ENCODE assay signal across 24 mouse cellular contexts in the genomic region with DNA sequence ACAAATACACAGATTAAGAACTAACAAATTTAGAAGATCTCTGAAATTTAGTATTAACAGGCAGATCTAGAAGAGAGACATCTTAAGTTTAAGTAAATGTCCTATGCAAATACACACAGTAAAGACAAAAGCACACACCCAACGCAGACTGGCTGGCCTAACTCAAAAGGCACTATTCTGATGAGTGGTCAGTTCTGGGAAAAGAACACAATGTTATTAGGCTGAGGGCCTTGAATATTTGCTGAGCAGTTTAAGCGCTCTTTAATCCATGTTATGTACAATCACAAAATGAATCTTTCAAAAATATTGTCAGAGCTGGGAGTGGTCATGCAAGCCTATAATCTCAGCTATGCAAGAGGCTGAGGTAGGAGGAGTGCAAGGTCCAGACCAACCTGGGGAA. TPM values are rescaled to one million over a fixed set of nuclear protein-coding genes. Genes with fewer than 3 reads are reported as not detected.
DNase-seq lines count a peak whose midpoint lies in the region; ATAC-seq and TF ChIP-seq lines count a peak whose summit lies in the region.
"Had no signal": no experiment of that assay in that cellular context is flagged by ENCODE, and none has a peak within 500 bp of the region (broad histone marks: within the 10 kb centered on the region; RNA-seq: fewer than 3 reads in every experiment).

No protein-coding gene starts in this region.

- H3K4me1 ChIP-seq in intestine, postnatal 0 days (replicated peaks; ENCODE audit: control insufficient read depth, insufficient read depth, low read length), result 0 out of 2 replicates have a peak, but pooled peaks cover 4% of the 10 kb centered on the region
- H3K4me1 ChIP-seq in intestine, embryonic 16.5 days (ENCODE audit: control insufficient read depth, insufficient read depth, low read length), result peaks cover 7% of the 10 kb centered on the region; the same call in 1 of the 2 replicates
- H3K4me1 ChIP-seq in liver, adult 2 months (ENCODE audit: control insufficient read depth, insufficient read depth, low read length), result peaks cover 13% of the 10 kb centered on the region
- peaks cover 3% of the 10 kb centered on the region; the same call in 1 of the 2 replicates for H3K4me1 ChIP-seq in liver, embryonic 11.5 days (replicated peaks; ENCODE audit: control insufficient read depth, insufficient read depth, low read length)
- H3K4me1 ChIP-seq in small intestine, adult 2 months (ENCODE audit: control insufficient read depth, insufficient read depth, insufficient read length, low read length), result peaks cover 8% of the 10 kb centered on the region; the same call in 1 of the 2 replicates
- peaks cover 11% of the 10 kb centered on the region for H3K4me1 ChIP-seq in embryonic facial prominence, embryonic 10.5 days

- WGBS in intestine, postnatal 0 days, result 92% methylated on average over 2 of the region's 2 CpGs
- 91% methylated on average over 2 of the region's 2 CpGs for WGBS in intestine, embryonic 16.5 days
- 64% methylated on average over 2 of the region's 2 CpGs for WGBS in liver, adult 2 months
- whole genome bisulfite sequencing in liver, embryonic 11.5 days, result 93% methylated on average over 2 of the region's 2 CpGs
- 89% methylated on average over 2 of the region's 2 CpGs for WGBS in small intestine, adult 2 months
- WGBS in embryonic facial prominence, embryonic 10.5 days, result 91% methylated on average over 2 of the region's 2 CpGs

- no peaks in the 10 kb centered on the region for H3K27me3 ChIP-seq in intestine, postnatal 0 days (replicated peaks; ENCODE audit: control insufficient read depth, insufficient read depth, low read length)
- H3K27me3 ChIP-seq in intestine, embryonic 16.5 days (replicated peaks; ENCODE audit: control insufficient read depth, insufficient read depth, low read length), result no peaks in the 10 kb centered on the region
- H3K27me3 ChIP-seq in liver, adult 2 months (ENCODE audit: control insufficient read depth, insufficient read depth, low read length), result no peaks in the 10 kb centered on the region
- H3K27me3 ChIP-seq in liver, embryonic 11.5 days (replicated peaks; ENCODE audit: control insufficient read depth, insufficient read depth, low read length), result no peaks in the 10 kb centered on the region
- H3K27me3 ChIP-seq in small intestine, adult 2 months (ENCODE audit: control insufficient read depth, insufficient read depth, low read length), result no peaks in the 10 kb centered on the region
- H3K27me3 ChIP-seq in embryonic facial prominence, embryonic 10.5 days (replicated peaks; ENCODE audit: low read depth, poor library complexity, severe bottlenecking), result 0 out of 2 replicates have a peak, but pooled peaks cover 6% of the 10 kb centered on the region
- H3K27me3 ChIP-seq: embryonic facial prominence, embryonic 12.5 days; forebrain, embryonic 15.5 days; heart, embryonic 15.5 days had no signal

- H3K9ac ChIP-seq in intestine, postnatal 0 days (ENCODE audit: low read depth, low read length), result no peak overlapping the region
- H3K9ac ChIP-seq in intestine, embryonic 16.5 days (ENCODE audit: low read depth, low read length), result no peak overlapping the region
- no peak overlapping the region for H3K9ac ChIP-seq in liver, adult 2 months (ENCODE audit: low read depth, low read length)
- H3K9ac ChIP-seq in liver, embryonic 11.5 days (ENCODE audit: low read depth, low read length), result no peak overlapping the region
- H3K9ac ChIP-seq: embryonic facial prominence, embryonic 12.5 days; forebrain, embryonic 15.5 days; heart, embryonic 15.5 days had no signal

- no peak for ATAC-seq in intestine, postnatal 0 days
- no peak for ATAC-seq in intestine, embryonic 16.5 days
- ATAC-seq in liver, embryonic 11.5 days (replicated peaks; ENCODE audit: low FRiP score), result no peak
- ATAC-seq: forebrain, embryonic 15.5 days had no signal

- peaks cover 16% of the 10 kb centered on the region for H3K36me3 ChIP-seq in intestine, postnatal 0 days (ENCODE audit: control insufficient read depth, insufficient read depth)
- 0 out of 2 replicates have a peak, but pooled peaks cover 3% of the 10 kb centered on the region for H3K36me3 ChIP-seq in intestine, embryonic 16.5 days (ENCODE audit: control insufficient read depth, insufficient read depth, low read length)
- peaks cover 38% of the 10 kb centered on the region for H3K36me3 ChIP-seq in liver, adult 2 months (ENCODE audit: control insufficient read depth, insufficient read depth, low read length)
- peaks cover 5% of the 10 kb centered on the region; the same call in 1 of the 2 replicates for H3K36me3 ChIP-seq in liver, embryonic 11.5 days (ENCODE audit: control insufficient read depth, insufficient read depth, low read length)
- H3K36me3 ChIP-seq in small intestine, adult 2 months (ENCODE audit: control insufficient read depth, insufficient read depth, low read length), result peaks cover 17% of the 10 kb centered on the region
- H3K36me3 ChIP-seq in embryonic facial prominence, embryonic 10.5 days (replicated peaks), result peaks cover 33% of the 10 kb centered on the region

- no peak overlapping the region for H3K4me3 ChIP-seq in intestine, postnatal 0 days (ENCODE audit: low read depth, low read length)
- no peak overlapping the region for H3K4me3 ChIP-seq in intestine, embryonic 16.5 days (ENCODE audit: low read length)
- no peak overlapping the region for H3K4me3 ChIP-seq in liver, adult 2 months (ENCODE audit: insufficient read depth, low read depth, low read length)
- no peak overlapping the region for H3K4me3 ChIP-seq in liver, embryonic 11.5 days (ENCODE audit: low read depth, low read length)
- H3K4me3 ChIP-seq in small intestine, adult 2 months (ENCODE audit: low read depth, low read length), result no peak overlapping the region
- no peak overlapping the region for H3K4me3 ChIP-seq in embryonic facial prominence, embryonic 10.5 days
- H3K4me3 ChIP-seq: embryonic facial prominence, embryonic 12.5 days; forebrain, embryonic 15.5 days; heart, embryonic 10.5 days; heart, embryonic 15.5 days had no signal

- TF ChIP-seq POLR2A in liver, adult 2 months (IDR thresholded peaks at IDR 0.05; ENCODE audit: extremely low read depth, insufficient read depth, low read length), result no peak
- no peak for TF ChIP-seq POLR2A in small intestine, adult 2 months (IDR thresholded peaks at IDR 0.05; ENCODE audit: low read depth, low read length)

- H3K4me2 ChIP-seq in intestine, postnatal 0 days (replicated peaks; ENCODE audit: low read depth), result no peak overlapping the region
- H3K4me2 ChIP-seq in intestine, embryonic 16.5 days (ENCODE audit: low read depth, low read length), result no peak overlapping the region
- H3K4me2 ChIP-seq in liver, embryonic 11.5 days, result no peak overlapping the region
- H3K4me2 ChIP-seq: embryonic facial prominence, embryonic 12.5 days; forebrain, embryonic 15.5 days; heart, embryonic 15.5 days had no signal

- peaks cover 3% of the 10 kb centered on the region; the same call in 1 of the 2 replicates for H3K79me2 ChIP-seq in liver, adult 2 months (ENCODE audit: control insufficient read depth, insufficient read depth, low read length)

- no peak for DNase-seq in liver, adult 2 months (ENCODE audit: extremely low read depth, low read depth, low spot score)
- DNase-seq in liver, embryonic 11.5 days (ENCODE audit: low spot score), result no peak
- DNase-seq in yolk sac, embryonic 10.5 days (ENCODE audit: low spot score), result peak; percentile 48
- no peak for DNase-seq in embryonic facial prominence, embryonic 10.5 days (ENCODE audit: low spot score)
- DNase-seq: adrenal gland, postnatal 10 days; cerebellum, adult 11 months; cerebellum, adult 8-10 months; cerebellum, postnatal 14 days; embryo, embryonic 11 days; gastrocnemius, postnatal 36 days; heart, adult 18-20 months; heart, postnatal 14 days had no signal

- H3K9me3 ChIP-seq in intestine, postnatal 0 days (ENCODE audit: control insufficient read depth), result no peaks in the 10 kb centered on the region
- H3K9me3 ChIP-seq in intestine, embryonic 16.5 days (ENCODE audit: control insufficient read depth, low read length), result no peaks in the 10 kb centered on the region
- no peaks in the 10 kb centered on the region for H3K9me3 ChIP-seq in liver, embryonic 11.5 days (ENCODE audit: control insufficient read depth, low read length)
- H3K9me3 ChIP-seq in embryonic facial prominence, embryonic 10.5 days, result no peaks in the 10 kb centered on the region
- H3K9me3 ChIP-seq: embryonic facial prominence, embryonic 12.5 days; forebrain, embryonic 15.5 days; heart, embryonic 10.5 days; heart, embryonic 15.5 days had no signal

- peak overlapping the region; percentile 17; the same call in 1 of the 2 replicates for H3K27ac ChIP-seq in intestine, postnatal 0 days (ENCODE audit: low read depth, low read length)
- H3K27ac ChIP-seq in intestine, embryonic 16.5 days (ENCODE audit: low read length), result no peak overlapping the region
- H3K27ac ChIP-seq in liver, adult 2 months (replicated peaks; ENCODE audit: insufficient read depth, low read depth, low read length), result peak overlapping the region; percentile 35; the same call in 1 of the 2 replicates
- no peak overlapping the region for H3K27ac ChIP-seq in liver, embryonic 11.5 days (ENCODE audit: low read depth, low read length)
- H3K27ac ChIP-seq in small intestine, adult 2 months (ENCODE audit: insufficient read depth, low read depth, low read length), result peak overlapping the region; percentile 64
- no peak overlapping the region for H3K27ac ChIP-seq in embryonic facial prominence, embryonic 10.5 days (replicated peaks)
- H3K27ac ChIP-seq: embryonic facial prominence, embryonic 12.5 days; forebrain, embryonic 15.5 days; heart, embryonic 10.5 days; heart, embryonic 15.5 days had no signal

- no peak for TF ChIP-seq CTCF in intestine, postnatal 0 days (IDR thresholded peaks at IDR 0.05; ENCODE audit: low read depth)
- no peak for TF ChIP-seq CTCF in liver, adult 2 months (IDR thresholded peaks at IDR 0.05; ENCODE audit: low read depth, low read length)
- no peak for TF ChIP-seq CTCF in small intestine, adult 2 months (IDR thresholded peaks at IDR 0.05; ENCODE audit: extremely low read depth, insufficient read length, insufficient replicate concordance, low read depth, low read length)

RNA-seq across cellular contexts. Expression of a gene that starts 4.9 kb away (rescaled TPM):
- polyA plus RNA-seq in intestine, postnatal 0 days (2015; fragmentation: Nextera tagmentation; extraction: Ambion mirVana), result 21.0 and 24.3 TPM in 2 replicates
- polyA plus RNA-seq in intestine, embryonic 16.5 days (2015; fragmentation: Nextera tagmentation; extraction: Ambion mirVana), result 43.9 and 45.3 TPM in 2 replicates
- total RNA-seq in liver, adult 2 months (2014; rRNA removed), result 27.8 and 44.2 TPM in 2 replicates
- polyA plus RNA-seq in liver, adult 2 months (2012; rRNA removed), result 14.2 and 19.0 TPM in 2 replicates
- polyA plus RNA-seq in liver, embryonic 11.5 days (2014; fragmentation: Nextera tagmentation; extraction: Ambion mirVana), result 22.4 and 24.2 TPM in 2 replicates
- 4.1 and 10.9 TPM in 2 replicates for polyA plus RNA-seq in small intestine, adult 2 months (2012; rRNA removed)
- 19.7 and 20.5 TPM in 2 replicates for polyA plus RNA-seq in embryonic facial prominence, embryonic 10.5 days (2016; fragmentation: Nextera tagmentation; extraction: Ambion mirVana)

RNA-seq across cellular contexts. Expression of a gene that starts 35.7 kb away (rescaled TPM):
- 2.7 and 4.0 TPM in 2 replicates for polyA plus RNA-seq in intestine, postnatal 0 days (2015; fragmentation: Nextera tagmentation; extraction: Ambion mirVana)
- 5.9 and 9.0 TPM in 2 replicates for polyA plus RNA-seq in intestine, embryonic 16.5 days (2015; fragmentation: Nextera tagmentation; extraction: Ambion mirVana)
- 233 and 351 TPM in 2 replicates for total RNA-seq in liver, adult 2 months (2014; rRNA removed)
- 200 and 262 TPM in 2 replicates for polyA plus RNA-seq in liver, adult 2 months (2012; rRNA removed)
- polyA plus RNA-seq in liver, embryonic 11.5 days (2014; fragmentation: Nextera tagmentation; extraction: Ambion mirVana), result 4.4 and 5.1 TPM in 2 replicates
- 0.37 and 0.71 TPM in 2 replicates for polyA plus RNA-seq in small intestine, adult 2 months (2012; rRNA removed)
- polyA plus RNA-seq in embryonic facial prominence, embryonic 10.5 days (2016; fragmentation: Nextera tagmentation; extraction: Ambion mirVana), result not detected in 2 replicates
- total RNA-seq: common myeloid progenitor, adult 5-6 weeks; hematopoietic stem cell, adult 5-6 weeks; MEL had no signal
- polyA plus RNA-seq: C2C12; embryonic facial prominence, embryonic 12.5 days; forebrain, embryonic 11.5 days; forebrain, embryonic 15.5 days; heart, embryonic 15.5 days had no signal

RNA-seq across cellular contexts. Expression of a gene that starts 42.5 kb away (rescaled TPM):
- 41.2 and 46.7 TPM in 2 replicates for polyA plus RNA-seq in intestine, postnatal 0 days (2015; fragmentation: Nextera tagmentation; extraction: Ambion mirVana)
- polyA plus RNA-seq in intestine, embryonic 16.5 days (2015; fragmentation: Nextera tagmentation; extraction: Ambion mirVana), result 40.0 and 40.2 TPM in 2 replicates
- 104 and 129 TPM in 2 replicates for total RNA-seq in liver, adult 2 months (2014; rRNA removed)
- 28.7 and 34.7 TPM in 2 replicates for polyA plus RNA-seq in liver, adult 2 months (2012; rRNA removed)
- polyA plus RNA-seq in liver, embryonic 11.5 days (2014; fragmentation: Nextera tagmentation; extraction: Ambion mirVana), result 42.2 and 44.4 TPM in 2 replicates
- 5.1 and 12.4 TPM in 2 replicates for polyA plus RNA-seq in small intestine, adult 2 months (2012; rRNA removed)
- 41.2 and 45.9 TPM in 2 replicates for polyA plus RNA-seq in embryonic facial prominence, embryonic 10.5 days (2016; fragmentation: Nextera tagmentation; extraction: Ambion mirVana)

Comparison
In these comparisons a context has a peak if more than half of its experiments do, and no peak if none do; other contexts are left out.
1. H3K27ac ChIP-seq: peak in intestine, postnatal 0 days (single experiment), liver, adult 2 months (single experiment) and small intestine, adult 2 months (single experiment); none in intestine, embryonic 16.5 days (single experiment), liver, embryonic 11.5 days (single experiment) and embryonic facial prominence, embryonic 10.5 days (single experiment).
2. RNA of a gene that starts 35.7 kb away (polyA plus RNA-seq): 200 to 262 TPM in liver, adult 2 months; 5.9 to 9.0 TPM in intestine, embryonic 16.5 days, 4.4 to 5.1 TPM in liver, embryonic 11.5 days, 2.7 to 4.0 TPM in intestine, postnatal 0 days, 0.37 to 0.71 TPM in small intestine, adult 2 months and not detected in embryonic facial prominence, embryonic 10.5 days; every median in the first group is over 10 times any median in the second.